Mouse (Mus musculus): Measurements from ENCODE around the gene Gm21987. TPM values are rescaled to one million over a fixed set of nuclear protein-coding genes. Genes with fewer than 3 reads are reported as not detected.
"Not testable (repeated sequence)": the region's sequence is repeated elsewhere in the genome, so short reads cannot be mapped to it uniquely, and the experiment has no call there.

The Gm21987 gene
- not detected for total RNA-seq (2021)
- long read RNA-seq, experiment 1, result 0 reads
- long read RNA-seq, experiment 2, partial matches to known transcripts, result 0 of 2 reads
- long read RNA-seq, experiment 2, other reads (novel, unspliced or antisense), result 2 of 2 reads

GRCm38 (mm10) chr16:38346529-38347325 lies at the start of gene Gm21987, which contains the start of gene Cox17:
Gm21987 (plus strand) TSS chr16:38347040.
Cox17 (plus strand) TSS chr16:38346991.
- DNase-seq (ENCODE audit: low spot score in 2 of 2), result peak; percentile 85

DNA sequence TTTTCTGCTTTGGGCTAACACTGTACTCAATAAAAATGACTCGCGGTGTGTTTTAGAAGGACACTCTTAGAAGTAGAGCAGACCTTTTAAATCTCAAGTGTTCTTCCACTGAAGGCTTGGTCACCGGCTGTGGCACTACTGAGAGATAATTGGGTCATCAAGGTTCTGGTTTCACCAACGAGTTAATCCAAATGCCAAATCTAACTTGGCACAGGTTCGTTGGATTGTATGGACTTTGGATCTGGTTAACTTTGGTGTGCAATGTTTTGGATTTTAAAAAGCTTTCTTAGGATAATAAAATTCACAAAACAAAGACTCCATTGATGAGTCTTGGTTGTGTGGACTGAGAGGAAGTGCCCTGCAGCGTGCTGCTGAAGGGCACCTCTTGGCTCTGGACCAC lies 48.4 kb upstream of the Gm21987 start:
- DNase-seq (ENCODE audit: low spot score in 2 of 2), result no peak

DNA sequence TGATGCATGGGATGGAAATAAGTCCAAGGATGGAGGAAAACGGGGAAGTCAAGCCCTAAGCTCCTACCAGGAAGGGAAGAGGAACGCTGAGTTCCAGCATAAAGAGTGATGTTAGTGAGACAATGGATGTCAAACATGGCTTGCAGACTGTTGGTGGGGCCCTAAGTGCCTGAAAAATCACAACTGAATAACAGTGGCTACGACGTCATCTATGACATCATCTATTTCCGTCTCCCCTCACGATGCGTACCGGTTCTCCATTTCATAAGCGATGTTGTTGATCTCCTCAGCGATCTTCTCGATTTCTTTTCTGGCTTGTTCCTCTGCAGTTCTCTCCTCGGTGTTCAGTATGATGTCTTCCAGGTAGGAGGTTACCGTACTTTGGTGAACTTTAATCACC lies 44.5 kb upstream of the Gm21987 start:
- no peak for DNase-seq (ENCODE audit: low spot score in 2 of 2)

GRCm38 (mm10) chr16:38304460-38305194 lies 42.2 kb upstream of the Gm21987 start:
- peak; percentile 33 to 61 for DNase-seq (ENCODE audit: low spot score in 2 of 2)

DNA sequence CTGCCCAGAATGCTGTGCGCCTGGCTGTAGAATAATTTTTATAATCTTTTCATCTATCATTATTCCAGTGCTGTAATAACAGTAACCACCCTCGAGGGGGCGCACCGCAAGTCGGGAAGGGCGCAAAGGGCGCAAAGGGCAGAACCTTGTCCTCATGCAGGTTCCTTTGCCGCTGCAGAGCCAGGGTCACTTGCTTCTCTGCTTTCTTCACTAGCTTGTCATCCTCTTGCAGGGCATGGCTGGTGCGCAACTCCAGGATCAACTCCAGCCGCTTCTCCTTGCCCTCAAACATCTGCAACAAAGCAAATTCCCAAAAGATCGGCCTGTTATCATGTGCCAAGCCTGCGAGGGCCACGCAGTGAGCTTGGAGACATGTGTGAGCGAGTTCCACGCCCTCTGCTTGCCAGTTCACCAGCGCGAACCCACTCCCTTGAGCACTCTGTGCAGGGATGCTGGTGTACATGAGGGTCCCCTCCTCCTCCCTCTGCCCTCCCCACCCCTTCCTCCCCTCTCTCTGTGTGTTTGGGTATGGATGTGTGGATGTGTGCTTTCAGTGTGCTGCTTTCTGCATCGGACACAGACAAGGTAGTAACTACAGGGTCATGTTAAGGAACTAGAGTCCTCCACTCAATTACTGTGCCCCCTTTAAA lies 40.1 kb upstream of the Gm21987 start:
- DNase-seq (ENCODE audit: low spot score in 2 of 2), result peak in 1 of 2 experiments; percentile 35

DNA sequence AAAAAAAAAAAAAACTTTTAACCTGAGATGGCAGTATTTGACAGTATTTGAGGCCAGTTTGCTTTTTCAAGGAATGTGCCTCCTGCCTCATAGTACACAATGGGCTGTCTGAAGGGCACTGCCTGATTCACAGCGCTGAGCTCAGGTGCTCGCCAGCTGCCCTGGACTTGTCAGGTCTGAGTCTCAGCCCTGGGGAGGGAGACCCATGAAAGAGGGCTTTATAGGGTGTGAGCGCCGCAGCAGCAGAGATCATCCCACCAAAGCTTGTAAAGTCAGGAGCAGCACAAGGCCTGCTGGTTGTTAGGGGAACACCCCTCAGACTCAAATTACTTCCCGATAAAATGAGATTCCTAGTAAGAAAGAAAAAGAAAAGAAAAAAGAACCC lies 39.6 kb upstream of the Gm21987 start:
- DNase-seq (ENCODE audit: low spot score in 2 of 2), result no peak

DNA sequence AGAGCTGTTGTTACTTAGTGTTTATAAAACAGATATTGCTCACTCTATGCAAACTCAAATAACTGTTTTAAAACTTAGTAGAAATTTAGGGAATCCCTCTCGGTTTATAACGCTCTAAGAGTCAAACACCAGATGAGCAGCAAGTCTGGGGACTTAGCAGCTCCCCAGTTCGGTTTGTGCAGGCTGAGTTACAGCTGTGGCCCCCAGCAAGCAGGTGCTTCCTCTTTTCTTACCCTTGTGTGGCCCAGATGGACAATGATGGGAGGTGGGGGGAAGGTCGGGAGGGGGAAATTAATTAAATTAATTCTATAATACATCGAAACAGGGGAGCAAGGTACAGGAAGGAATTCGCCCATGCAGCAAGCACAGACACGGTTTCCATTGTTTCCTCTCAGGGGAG lies 39.2 kb upstream of the Gm21987 start:
- DNase-seq (ENCODE audit: low spot score in 2 of 2), result no peak

DNA sequence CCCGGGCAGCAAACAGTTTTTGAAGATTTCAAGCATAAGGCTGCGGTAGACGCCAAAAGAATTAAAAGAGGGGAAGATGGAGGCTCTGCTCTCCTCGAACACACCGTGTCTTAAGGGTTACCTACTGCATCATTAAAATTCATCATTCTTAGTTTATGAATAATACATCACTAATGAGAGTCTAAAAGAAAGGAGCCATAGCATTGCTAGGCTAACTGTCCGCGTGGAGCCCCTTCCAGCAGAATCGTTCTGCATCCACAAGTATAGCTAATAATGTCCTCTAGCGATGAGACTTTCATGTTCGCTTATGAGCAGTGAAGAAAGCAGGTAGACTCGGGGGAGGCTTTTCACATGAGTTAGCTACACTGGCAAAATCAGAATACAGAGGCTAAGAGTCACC lies 38.6 kb upstream of the Gm21987 start:
- no peak for DNase-seq (ENCODE audit: low spot score in 2 of 2)

DNA sequence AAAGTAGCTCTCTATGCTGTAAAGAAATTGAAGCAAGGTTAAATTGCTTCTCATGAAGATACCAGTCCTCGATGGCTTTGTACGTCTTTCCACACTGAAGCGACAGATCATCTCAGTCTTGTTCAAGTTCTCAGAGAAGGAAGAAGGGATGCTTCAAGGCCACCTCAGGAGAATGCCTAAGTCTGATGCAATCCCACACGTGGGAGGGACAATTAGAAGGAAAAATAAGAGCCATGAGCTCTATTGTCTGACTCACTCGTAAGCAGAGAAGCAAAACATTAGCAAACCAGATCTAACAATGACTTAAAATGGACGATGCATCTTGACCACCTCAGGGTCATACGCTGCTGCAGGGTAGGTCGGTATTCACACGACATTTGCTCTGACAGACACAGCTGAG lies 28.3 kb upstream of the Gm21987 start:
- no peak for DNase-seq (ENCODE audit: low spot score in 2 of 2)

GRCm38 (mm10) chr16:38319087-38319486 lies 27.8 kb upstream of the Gm21987 start:
- DNase-seq (ENCODE audit: low spot score in 2 of 2), result no peak

DNA sequence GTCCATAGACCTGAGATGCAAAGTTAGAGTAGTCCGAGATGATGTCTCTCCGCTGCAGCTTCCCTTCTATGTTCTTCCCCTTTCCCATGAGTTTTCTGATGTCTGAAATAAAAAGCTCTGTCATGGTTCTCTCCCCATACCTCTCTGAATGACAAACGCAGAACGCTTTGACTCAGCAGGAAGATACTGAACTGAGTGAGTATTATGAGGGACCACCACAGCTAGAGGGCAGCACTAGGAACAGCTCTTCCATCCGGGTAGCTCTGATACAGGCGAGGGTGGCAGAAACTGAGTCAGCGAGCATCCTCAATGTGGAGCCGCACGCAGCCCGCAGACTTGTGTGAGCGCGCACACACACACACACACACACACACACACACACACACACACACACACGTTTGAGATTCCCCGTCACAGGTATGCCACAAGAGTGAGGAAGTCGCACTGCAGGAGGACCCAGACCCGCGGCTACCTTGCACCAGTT lies 25.3 kb upstream of the Gm21987 start:
- DNase-seq (ENCODE audit: low spot score in 2 of 2), result peak; percentile 22 to 42

GRCm38 (mm10) chr16:38324311-38324710 lies 22.5 kb upstream of the Gm21987 start:
- DNase-seq (ENCODE audit: low spot score in 2 of 2), result no peak

- no peak for DNase-seq (ENCODE audit: low spot score in 2 of 2)
These were observed 20.0 kb upstream of the Gm21987 start for GRCm38 (mm10) chr16:38326778-38327397.

DNA sequence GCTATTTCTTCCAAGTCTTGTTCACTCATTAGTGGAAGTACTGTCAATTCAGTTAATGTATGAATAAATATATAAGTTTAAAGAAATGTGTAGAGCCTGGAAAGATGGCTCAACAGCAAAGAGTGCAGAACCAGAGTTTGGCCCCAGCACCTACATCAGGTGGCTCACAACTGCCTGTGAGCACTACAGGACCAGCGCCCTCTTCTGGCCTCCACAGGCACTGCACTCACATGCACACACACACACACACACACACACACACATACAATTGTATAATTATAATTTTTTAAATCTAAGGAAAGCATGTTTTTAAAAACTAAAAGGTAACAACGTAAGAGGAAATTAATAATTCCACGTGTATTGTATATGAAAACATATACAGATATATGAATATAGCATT lies 17.5 kb upstream of the Gm21987 start:
- no peak for DNase-seq (ENCODE audit: low spot score in 2 of 2)

DNA sequence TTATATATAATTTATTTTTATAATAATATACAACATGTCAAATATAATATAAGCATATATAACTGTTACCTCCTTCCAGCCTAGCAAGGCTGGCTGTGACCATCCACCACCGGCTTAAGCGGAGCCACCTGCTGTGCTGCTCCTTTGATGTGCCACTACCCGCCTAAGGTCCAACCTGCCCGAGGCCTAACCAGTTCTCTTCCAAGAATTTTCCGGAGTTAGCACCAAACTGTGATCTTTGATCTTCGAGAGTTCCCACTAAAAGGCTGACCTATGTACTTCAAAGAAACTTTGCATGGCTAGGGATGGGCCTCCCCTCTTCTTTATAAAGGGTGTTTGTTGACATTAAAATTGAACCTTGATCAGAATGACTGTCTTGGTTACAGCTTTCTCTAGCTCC lies 12.4 kb upstream of the Gm21987 start:
- no peak for DNase-seq (ENCODE audit: low spot score in 2 of 2)

DNA sequence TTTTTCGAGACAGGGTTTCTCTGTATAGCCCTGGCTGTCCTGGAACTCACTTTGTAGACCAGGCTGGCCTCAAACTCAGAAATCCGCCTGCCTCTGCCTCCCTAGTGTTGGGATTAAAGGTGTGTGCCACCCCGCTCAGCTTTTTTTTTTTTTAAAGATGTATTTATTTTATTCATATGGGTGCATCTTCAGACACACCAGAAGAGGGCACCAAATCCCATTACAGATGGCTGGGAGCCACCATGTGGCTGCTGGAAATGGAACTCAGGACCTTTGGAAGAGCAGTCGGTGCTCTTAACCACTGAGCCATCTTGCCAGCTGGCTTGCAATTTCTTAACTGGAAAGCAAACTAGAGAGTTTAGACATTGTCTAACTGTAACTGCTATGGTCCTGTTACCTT lies 8.8 kb upstream of the Gm21987 start:
- DNase-seq (ENCODE audit: low spot score in 2 of 2), result not testable (repeated sequence)

DNA sequence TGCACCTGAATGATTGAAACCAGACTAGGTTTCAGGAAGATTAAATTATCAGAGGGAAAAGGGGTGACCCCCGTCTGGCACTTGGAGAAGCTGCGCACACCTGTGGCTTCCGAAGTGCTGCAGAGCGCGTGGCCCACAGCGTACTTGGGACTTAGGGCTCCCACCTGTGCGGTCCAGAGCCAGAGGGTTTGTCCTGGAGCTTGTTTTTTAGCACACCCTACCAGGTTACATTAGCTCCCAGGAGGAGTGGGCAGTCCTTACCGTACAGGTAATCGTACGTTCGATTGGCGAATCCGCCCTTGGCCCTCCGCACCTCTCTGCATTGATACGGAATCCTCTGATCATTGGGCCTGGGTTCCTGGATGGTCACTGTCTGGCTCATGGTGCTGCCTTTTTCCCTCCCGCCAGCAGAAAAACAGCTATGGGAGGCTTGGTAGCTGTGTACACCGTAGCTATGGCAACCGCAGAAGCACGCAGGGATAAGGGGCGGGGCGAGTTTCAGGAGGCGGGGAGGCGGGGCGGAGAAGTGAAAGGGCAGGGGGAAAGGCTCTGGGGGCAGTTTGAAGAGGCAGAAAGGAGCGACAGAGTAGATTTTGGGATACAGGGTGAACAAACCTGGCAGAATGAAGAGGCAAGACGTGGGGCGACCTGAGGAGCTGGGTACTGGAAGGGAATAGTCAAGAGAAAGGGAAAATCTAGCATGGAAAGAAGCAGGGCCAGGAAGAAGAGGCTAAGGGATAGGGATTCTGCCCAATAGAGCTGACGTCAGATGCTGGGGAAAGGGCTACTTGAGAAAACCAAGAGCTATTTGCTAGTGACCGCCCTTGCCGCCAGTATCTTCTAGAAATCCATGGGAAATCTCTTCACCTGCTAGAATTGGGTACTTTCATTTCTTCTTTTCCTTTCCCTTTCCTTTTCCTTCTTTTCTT lies 5.2 kb upstream of the Gm21987 start, which contains the start of gene Maats1:
TSS of gene Maats1 (minus strand) at position 748 of the 929 bp plus-strand sequence.
- peak; percentile 61 to 63 for DNase-seq (ENCODE audit: low spot score in 2 of 2)

DNA sequence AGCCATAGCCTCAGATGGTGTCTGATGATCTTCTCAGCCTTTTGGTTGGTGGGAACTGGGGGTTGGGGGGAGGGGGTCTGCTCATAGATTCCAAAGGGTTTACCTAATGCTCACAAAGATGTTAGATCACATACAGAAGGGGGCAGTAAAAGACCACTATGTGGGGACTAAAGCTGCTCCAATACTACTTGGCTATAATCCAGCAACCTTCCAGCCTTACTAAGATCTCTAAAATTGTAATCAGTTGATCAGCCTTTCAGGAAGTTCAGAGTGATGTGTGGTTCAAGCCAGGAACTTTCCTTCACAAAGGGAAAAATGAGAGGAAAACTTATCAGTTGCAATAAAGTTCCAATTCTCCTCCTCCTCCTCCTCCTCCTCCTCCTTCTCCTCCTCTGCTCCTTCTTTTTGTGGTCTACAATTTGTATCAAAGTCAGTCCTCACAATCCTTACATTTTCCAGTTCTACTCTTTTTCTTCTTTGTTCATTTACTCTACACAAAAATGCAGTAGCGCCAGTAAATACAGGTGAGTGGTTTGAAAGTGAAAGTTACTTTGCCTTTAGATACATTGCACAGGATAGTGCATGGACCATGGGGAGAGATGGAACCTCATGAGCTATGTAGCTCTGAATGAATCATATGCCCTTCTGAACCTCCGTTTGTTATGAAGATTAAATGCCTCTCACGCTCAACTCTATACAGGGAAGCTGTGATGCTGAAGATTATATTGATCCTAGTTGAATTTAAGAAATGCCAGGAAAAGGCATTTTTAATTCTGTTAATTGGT lies 1.7 kb upstream of the Gm21987 start:
- DNase-seq (ENCODE audit: low spot score in 2 of 2), result no peak

DNA sequence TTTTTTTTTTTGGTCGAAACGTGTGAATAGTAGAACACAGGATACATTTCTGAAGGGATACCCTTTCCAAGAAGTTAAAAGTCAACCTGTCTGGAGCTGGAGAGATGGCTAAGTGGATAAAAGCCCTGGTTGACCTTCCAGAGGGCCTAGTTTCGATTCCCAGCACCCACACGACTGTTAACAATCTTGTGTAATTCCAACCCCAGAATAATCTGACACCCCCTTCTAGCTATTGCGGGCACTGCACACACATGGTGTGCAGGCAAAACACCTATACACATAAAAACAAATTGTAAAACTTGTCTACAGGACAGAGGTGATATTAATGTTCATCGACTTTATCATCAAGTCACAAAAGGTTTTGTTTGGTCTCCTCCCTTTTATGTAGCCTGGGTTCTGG lies 748 bp downstream of the Gm21987 start:
- no peak for DNase-seq (ENCODE audit: low spot score in 2 of 2)
